Mouse (Mus musculus) erythroblast, embryonic 14.5 days (primary cell): ENCODE results near the gene Ptcd2. TPM values are rescaled to one million over a fixed set of nuclear protein-coding genes. Genes with fewer than 3 reads are reported as not detected.

Source experiments
- H3K27me3 ChIP-seq: 2 replicates; pipeline ENCODE4 v1.6.1; 2012; ENCODE audit warnings: inconsistent platforms; ENCODE audit not compliant: control insufficient read depth
- H3K36me3 ChIP-seq: 2 replicates; pipeline ENCODE4 v1.6.1; 2012; ENCODE audit warnings: mild to moderate bottlenecking, inconsistent platforms; ENCODE audit not compliant: control insufficient read depth
- H3K4me1 ChIP-seq: 2 replicates; pipeline ENCODE4 v1.6.1; 2012; ENCODE audit warnings: inconsistent platforms; ENCODE audit not compliant: control insufficient read depth
- H3K4me3 ChIP-seq: replicated peaks from 2 replicates; pipeline ENCODE3; 2012; ENCODE audit warnings: moderate library complexity, mild to moderate bottlenecking, inconsistent platforms
- H3K9me3 ChIP-seq: 2 replicates; pipeline ENCODE4 v1.6.1; 2012; ENCODE audit warnings: low read length, inconsistent platforms, mixed read lengths; ENCODE audit not compliant: control insufficient read depth
- GATA1 ChIP-seq: IDR thresholded peaks from 2 replicates; pipeline ENCODE4 v1.6.1; 2012; ENCODE audit warnings: low read length, inconsistent platforms, mixed read lengths
- TAL1 ChIP-seq: IDR thresholded peaks from 3 replicates; pipeline ENCODE4 v1.6.1; 2012; ENCODE audit warnings: low read length, inconsistent platforms, mixed read lengths
- polyA plus RNA-seq: library from polyadenylated mRNA; stranded (reverse); fragments of >175 nt; gene quantifications from 2 replicates; pipeline ENCODE4 v1.2.3, GENCODE M21; 2012

The Ptcd2 gene
- polyA plus RNA-seq, 1 experiment, result 0.82 TPM

- no peak for TF ChIP-seq GATA1
- no peak for TF ChIP-seq TAL1
- H3K4me1 ChIP-seq, result no peaks in the 10 kb centered on the region
- H3K4me3 ChIP-seq, result no peak overlapping the region
- no peaks in the 10 kb centered on the region for H3K27me3 ChIP-seq
- H3K9me3 ChIP-seq, result 0 out of 2 replicates have a peak, but pooled peaks cover 3% of the 10 kb centered on the region
- no peaks in the 10 kb centered on the region for H3K36me3 ChIP-seq
Observed at GRCm38 (mm10) chr13:99277521-99277920, 67.0 kb downstream of the Ptcd2 start.

DNA sequence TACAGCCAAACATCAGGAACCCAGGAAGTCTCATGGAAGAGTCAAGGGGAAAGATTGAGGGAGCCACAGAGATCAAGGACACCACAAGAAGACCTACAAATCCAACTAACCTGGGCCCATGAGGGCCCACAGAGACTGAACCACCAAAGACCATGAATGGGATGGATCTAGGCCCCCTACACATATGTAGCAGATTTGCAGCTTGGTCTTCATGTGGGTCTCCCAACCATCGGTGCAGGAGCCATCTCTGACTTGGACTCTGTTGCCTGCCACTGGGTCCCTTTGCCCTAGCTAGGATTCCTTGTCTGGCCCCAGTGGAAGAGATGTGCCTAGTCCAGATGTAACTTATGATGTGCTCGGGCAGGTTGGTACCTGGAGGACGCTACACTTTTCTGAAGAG, 72.5 kb downstream of the Ptcd2 start:
- no peaks in the 10 kb centered on the region for H3K36me3 ChIP-seq
- TF ChIP-seq TAL1 (no peak), GATA1 (no peak)
- H3K4me3 ChIP-seq, result no peak overlapping the region
- H3K4me1 ChIP-seq, result no peaks in the 10 kb centered on the region
- no peaks in the 10 kb centered on the region for H3K27me3 ChIP-seq
- peaks cover 5% of the 10 kb centered on the region; the same call in 1 of the 2 replicates for H3K9me3 ChIP-seq

Other genes starting within 250 kb of the Ptcd2 start
- gene Zfp366, start 159.9 kb downstream of the Ptcd2 start, polyA plus RNA-seq, result not detected in 2 replicates
- 0.29 and 0.47 TPM in 2 replicates for gene Mrps27, start 81 bp upstream of the Ptcd2 start, polyA plus RNA-seq
- gene Map1b, start 171.8 kb upstream of the Ptcd2 start, polyA plus RNA-seq, result not detected in 2 replicates